Mouse (Mus musculus) kidney, adult 2 months (tissue): ENCODE measurements around the gene Nkapl. TPM values are rescaled to one million over a fixed set of nuclear protein-coding genes. Genes with fewer than 3 reads are reported as not detected.

Source experiments
- DNase-seq: peaks from one replicate; pipeline ENCODE4 v3.0.0; 2021
- H3K27ac ChIP-seq: fragments of 200-500 bp; 2 replicates; pipeline ENCODE4 v1.5.1; 2012; ENCODE audit warnings: low read depth, low read length, control low read depth, inconsistent platforms; ENCODE audit not compliant: insufficient read depth
- H3K27me3 ChIP-seq: fragments of 200-500 bp; replicated peaks from 2 replicates; pipeline ENCODE4 v1.6.1; 2012; ENCODE audit warnings: mild to moderate bottlenecking, moderate library complexity, low read length, inconsistent platforms; ENCODE audit not compliant: control insufficient read depth, insufficient read depth
- H3K36me3 ChIP-seq: fragments of 200-500 bp; 2 replicates; pipeline ENCODE4 v1.6.1; 2012; ENCODE audit warnings: mild to moderate bottlenecking, moderate library complexity, low read length, inconsistent platforms; ENCODE audit not compliant: control insufficient read depth, insufficient read depth
- H3K4me1 ChIP-seq: fragments of 200-500 bp; 2 replicates; pipeline ENCODE4 v1.6.1; 2011; ENCODE audit warnings: low read length; ENCODE audit not compliant: control insufficient read depth, insufficient read depth
- H3K4me3 ChIP-seq: fragments of 200-500 bp; 2 replicates; pipeline ENCODE4 v1.5.1; 2011; ENCODE audit warnings: mild to moderate bottlenecking, low read depth, low read length, control low read depth; ENCODE audit not compliant: insufficient read depth
- CTCF ChIP-seq: fragments of 200-500 bp; conservative IDR thresholded peaks from 2 replicates; pipeline ENCODE4 v1.5.1; 2011; ENCODE audit warnings: low read depth, mild to moderate bottlenecking, control low read depth, low read length, moderate library complexity, mixed read lengths; ENCODE audit not compliant: insufficient read depth, insufficient read length
- POLR2A ChIP-seq: fragments of 200-500 bp; IDR thresholded peaks from one replicate; pipeline ENCODE4 v1.6.1; 2011; ENCODE audit warnings: low read depth, low read length, control low read depth
- WGBS: fragments of 180-500 bp; shearing (Covaris S2); methylation state at CpG from one replicate; pipeline ENCODE4 v1.1.7; 2018; 5-methylcytosine and 5-hydroxymethylcytosine counted together
- polyA plus RNA-seq: library from polyadenylated mRNA; depleted of rRNA; stranded (reverse); fragments of >200 nt; gene quantifications from 2 replicates; pipeline ENCODE4 v1.2.3, GENCODE M21; 2012; rRNA removed

Nkapl gene
- polyA plus RNA-seq, 1 experiment, result 0.13 TPM

GRCm38 (mm10) chr13:21423301-21423700 lies 45.0 kb downstream of the Nkapl start:
- TF ChIP-seq CTCF, result no peak
- TF ChIP-seq POLR2A, result no peak
- Histone ChIP-seq H3K4me3 (no peak overlapping the region), H3K27ac (no peak overlapping the region), H3K27me3 (no peaks in the 10 kb centered on the region), H3K4me1 (no peaks in the 10 kb centered on the region), H3K36me3 (no peaks in the 10 kb centered on the region)
- DNase-seq, result no peak
- 75% methylated on average over 5 of the region's 5 CpGs for WGBS

DNA sequence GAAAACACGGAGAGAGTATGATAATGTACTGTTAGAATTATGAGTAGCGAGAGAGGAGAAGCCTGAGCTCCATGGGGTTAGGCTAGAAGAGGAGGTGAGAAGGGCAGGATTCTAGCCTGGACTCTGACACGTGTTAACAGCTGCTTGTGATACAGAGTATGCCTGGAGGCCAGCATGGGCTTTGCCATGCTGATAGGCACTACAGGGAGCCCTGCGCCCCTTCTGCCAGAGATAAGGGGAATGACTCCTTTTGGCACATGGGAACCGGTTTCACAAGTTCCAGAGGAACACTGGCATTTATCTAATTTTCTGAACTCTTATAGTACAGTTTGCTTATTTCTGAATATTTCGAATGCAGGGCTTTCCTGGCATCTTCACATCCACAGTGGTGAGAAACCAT lies 49.4 kb downstream of the Nkapl start:
- no peak for DNase-seq
- no peaks in the 10 kb centered on the region for H3K36me3 ChIP-seq
- WGBS, result 75% methylated on average over 6 of the region's 6 CpGs
- H3K4me3 ChIP-seq, result no peak overlapping the region
- H3K27me3 ChIP-seq, result no peaks in the 10 kb centered on the region
- no peak overlapping the region for H3K27ac ChIP-seq
- TF ChIP-seq CTCF, result no peak
- no peak for TF ChIP-seq POLR2A
- no peaks in the 10 kb centered on the region for H3K4me1 ChIP-seq

DNA sequence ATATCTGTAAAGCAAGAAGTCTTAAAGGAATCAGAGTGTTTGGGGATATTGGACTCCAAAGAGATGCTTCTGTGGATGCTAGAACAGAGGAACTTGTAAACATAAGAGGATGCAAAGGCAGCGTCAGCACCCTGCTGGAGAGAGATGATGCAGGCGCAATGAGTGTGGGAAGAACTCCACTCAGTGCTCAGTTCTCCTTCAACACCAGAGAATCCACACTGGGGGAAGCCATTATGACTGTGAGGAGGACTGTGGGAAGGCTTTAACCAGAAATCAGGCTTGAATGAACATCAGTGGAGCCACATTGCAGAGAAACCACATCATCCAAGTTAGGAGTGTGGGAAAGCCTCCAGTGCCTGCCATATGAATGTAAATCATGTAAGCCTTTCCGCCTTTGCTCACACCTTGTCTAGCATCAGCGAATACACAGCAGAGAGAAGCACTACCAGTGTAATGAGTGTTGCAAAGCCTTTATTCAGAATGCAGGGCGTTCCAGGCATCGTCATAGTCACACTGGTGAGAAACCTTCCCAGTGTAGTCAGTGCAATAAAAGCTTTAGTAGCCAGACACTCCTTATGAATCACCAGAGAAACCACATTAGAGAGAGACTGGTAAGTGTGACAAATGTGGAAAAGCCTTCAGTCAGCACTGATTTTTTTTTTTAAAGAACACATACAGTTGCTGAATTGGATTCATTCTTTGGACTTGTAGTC lies 50.9 kb downstream of the Nkapl start:
- DNase-seq, result no peak
- Histone ChIP-seq H3K4me3 (no peak overlapping the region), H3K27ac (no peak overlapping the region), H3K4me1 (no peaks in the 10 kb centered on the region), H3K27me3 (no peaks in the 10 kb centered on the region), H3K36me3 (no peaks in the 10 kb centered on the region)
- no peak for TF ChIP-seq POLR2A
- no peak for TF ChIP-seq CTCF
- WGBS, result 61% methylated on average over 6 of the region's 6 CpGs

Other genes with a start within 250 kb of the Nkapl start
- not detected in 2 replicates for gene Gpx5, start 175.8 kb downstream of the Nkapl start, polyA plus RNA-seq
- 24.6 and 28.9 TPM in 2 replicates for gene Gpx6, start 156.4 kb downstream of the Nkapl start, polyA plus RNA-seq
- not detected in 2 replicates for gene Olfr1367, start 121.6 kb downstream of the Nkapl start, polyA plus RNA-seq
- 1.6 TPM in 2 replicates for gene Zscan12, start 105.7 kb downstream of the Nkapl start, polyA plus RNA-seq
- 18.4 and 20.6 TPM in 2 replicates for gene Zkscan3, start 65.8 kb downstream of the Nkapl start, polyA plus RNA-seq
- 1.1 and 1.2 TPM in 2 replicates for gene Pgbd1, start 27.5 kb downstream of the Nkapl start, polyA plus RNA-seq
- gene Zscan26, start 14.8 kb downstream of the Nkapl start, polyA plus RNA-seq, result 13.7 and 14.7 TPM in 2 replicates
- gene Zkscan4, start 10.4 kb upstream of the Nkapl start, polyA plus RNA-seq, result 0.54 and 0.56 TPM in 2 replicates
- gene Gm10065, start 10.9 kb upstream of the Nkapl start, polyA plus RNA-seq, result not detected in 2 replicates
- gene AK157302, start 26.7 kb upstream of the Nkapl start, polyA plus RNA-seq, result 0.26 and 0.34 TPM in 2 replicates
- 54.6 and 55.1 TPM in 2 replicates for gene Gm11273, start 32.9 kb upstream of the Nkapl start, polyA plus RNA-seq
- 3.0 and 4.2 TPM in 2 replicates for gene Zkscan8, start 62.6 kb upstream of the Nkapl start, polyA plus RNA-seq
- not detected in 2 replicates for gene Olfr1366, start 74.3 kb upstream of the Nkapl start, polyA plus RNA-seq
- gene Olfr1535, start 91.4 kb upstream of the Nkapl start, polyA plus RNA-seq, result not detected in 2 replicates
- gene Olfr1364, start 113.2 kb upstream of the Nkapl start, polyA plus RNA-seq, result not detected in 2 replicates
- gene Olfr1362, start 145.5 kb upstream of the Nkapl start, polyA plus RNA-seq, result not detected in 2 replicates
- not detected in 2 replicates for gene Olfr11, start 174.0 kb upstream of the Nkapl start, polyA plus RNA-seq
- not detected in 2 replicates for gene Olfr1361, start 194.9 kb upstream of the Nkapl start, polyA plus RNA-seq
- gene Olfr1360, start 208.9 kb upstream of the Nkapl start, polyA plus RNA-seq, result not detected in 2 replicates
- gene Olfr1359, start 229.6 kb upstream of the Nkapl start, polyA plus RNA-seq, result not detected in 2 replicates
- gene Hist1h2bl, start 247.6 kb upstream of the Nkapl start, polyA plus RNA-seq, result 1.0 TPM in 1 of 2 replicates, not detected in the other
- 0.49 and 1.2 TPM in 2 replicates for gene Hist1h2ai, start 247.9 kb upstream of the Nkapl start, polyA plus RNA-seq
- gene Hist1h3h, start 249.2 kb upstream of the Nkapl start, polyA plus RNA-seq, result 1.1 and 2.2 TPM in 2 replicates